Mouse (Mus musculus) midbrain, embryonic 11.5 days (tissue): ENCODE data around the gene Sept9. TPM values are rescaled to one million over a fixed set of nuclear protein-coding genes. Genes with fewer than 3 reads are reported as not detected.
A peak's percentile ranks its signal among the peaks of the same experiment; 100 is the strongest.

Experiments used
- ATAC-seq: fragments of 200-750 bp; cut with Nextera tagmentation; 2 replicates; pipeline ENCODE4 v1.8.0; 2017; ENCODE audit warnings: moderate TSS enrichment, moderate library complexity; ENCODE audit not compliant: low FRiP score
- DNase-seq: peaks from one replicate; pipeline ENCODE4 v3.0.0; 2015; ENCODE audit warnings: low spot score; ENCODE audit errors: missing footprints
- H3K27ac ChIP-seq: fragments of 300-500 bp; sonication (generic); 2 replicates; pipeline ENCODE4 v1.5.1; 2014; ENCODE audit warnings: low read depth, low read length
- H3K27me3 ChIP-seq: fragments of 300-500 bp; sonication (generic); 2 replicates; pipeline ENCODE4 v1.6.1; 2014; ENCODE audit warnings: mild to moderate bottlenecking, low read length, moderate library complexity, mixed read lengths; ENCODE audit not compliant: control insufficient read depth, insufficient read depth
- H3K36me3 ChIP-seq: fragments of 300-500 bp; sonication (generic); 2 replicates; pipeline ENCODE4 v1.6.1; 2014; ENCODE audit warnings: mild to moderate bottlenecking, low read length, moderate library complexity, mixed read lengths; ENCODE audit not compliant: control insufficient read depth, insufficient read depth
- H3K4me1 ChIP-seq: fragments of 300-500 bp; sonication (generic); 2 replicates; pipeline ENCODE4 v1.6.1; 2014; ENCODE audit warnings: low read length; ENCODE audit not compliant: control insufficient read depth, insufficient read depth
- H3K4me2 ChIP-seq: fragments of 300-500 bp; sonication (generic); 2 replicates; pipeline ENCODE4 v1.6.1; 2014; ENCODE audit warnings: mild to moderate bottlenecking, moderate library complexity
- H3K4me3 ChIP-seq: fragments of 300-500 bp; sonication (generic); 2 replicates; pipeline ENCODE4 v1.5.1; 2014; ENCODE audit warnings: low read depth, low read length
- H3K9ac ChIP-seq: fragments of 300-500 bp; sonication (generic); 2 replicates; pipeline ENCODE4 v1.6.1; 2014; ENCODE audit warnings: low read length
- H3K9me3 ChIP-seq: fragments of 300-500 bp; sonication (generic); 2 replicates; pipeline ENCODE4 v1.6.1; 2016; ENCODE audit warnings: low read length; ENCODE audit not compliant: control insufficient read depth
- WGBS: fragments of 180-500 bp; shearing (Covaris S2); extraction: QIAGEN DNeasy Blood & Tissue Kit; methylation state at CpG from one replicate; pipeline ENCODE4 v1.1.7; 2014; 5-methylcytosine and 5-hydroxymethylcytosine counted together
- polyA plus RNA-seq: library from polyadenylated mRNA; unstranded; fragments of >200 nt; fragmentation: Nextera tagmentation; extraction: Ambion mirVana; gene quantifications from 2 replicates; pipeline ENCODE4 v1.2.1, GENCODE M21; 2014

Gene Sept9
- polyA plus RNA-seq, 1 experiment from 2014 or later = 152 TPM

- no peak overlapping the region for H3K9ac ChIP-seq
- no peaks in the 10 kb centered on the region for H3K9me3 ChIP-seq
- peak; percentile 35 for DNase-seq
- H3K4me1 ChIP-seq = no peaks in the 10 kb centered on the region
- no peaks in the 10 kb centered on the region for H3K27me3 ChIP-seq
- WGBS = 96% methylated on average over 19 of the region's 19 CpGs
- H3K4me2 ChIP-seq = no peak overlapping the region
- no peak for ATAC-seq
- no peaks in the 10 kb centered on the region for H3K36me3 ChIP-seq
- no peak overlapping the region for H3K27ac ChIP-seq
- H3K4me3 ChIP-seq = no peak overlapping the region
These were observed 29.5 kb upstream of the Sept9 start for GRCm38 (mm10) chr11:117169801-117170565.

- Histone ChIP-seq H3K27ac (no peak overlapping the region), H3K4me2 (peak overlapping the region; percentile 45), H3K9me3 (no peaks in the 10 kb centered on the region), H3K9ac (peak overlapping the region; percentile 17; the same call in 1 of the 2 replicates), H3K4me1 (no peaks in the 10 kb centered on the region), H3K36me3 (no peaks in the 10 kb centered on the region), H3K27me3 (no peaks in the 10 kb centered on the region), H3K4me3 (peak overlapping the region; percentile 11)
- WGBS = 54% methylated on average over 18 of the region's 18 CpGs
- DNase-seq (no peak), ATAC-seq (no peak)
These were observed 25.2 kb upstream of the Sept9 start for GRCm38 (mm10) chr11:117174098-117174892.

GRCm38 (mm10) chr11:117174924-117175323 lies 24.5 kb upstream of the Sept9 start:
- peak; percentile 90 for DNase-seq
- Histone ChIP-seq H3K9me3 (no peaks in the 10 kb centered on the region), H3K4me1 (no peaks in the 10 kb centered on the region), H3K27me3 (no peaks in the 10 kb centered on the region), H3K27ac (no peak overlapping the region), H3K9ac (peak overlapping the region; percentile 17; the same call in 1 of the 2 replicates), H3K4me3 (peak overlapping the region; percentile 11), H3K36me3 (no peaks in the 10 kb centered on the region), H3K4me2 (peak overlapping the region; percentile 45)
- 44% methylated on average over 15 of the region's 15 CpGs for WGBS
- no peak for ATAC-seq

- WGBS = 89% methylated on average over 12 of the region's 12 CpGs
- Histone ChIP-seq H3K27me3 (no peaks in the 10 kb centered on the region), H3K4me3 (no peak overlapping the region), H3K4me1 (no peaks in the 10 kb centered on the region), H3K9ac (no peak overlapping the region), H3K9me3 (no peaks in the 10 kb centered on the region; the same call in 1 of the 2 replicates), H3K36me3 (no peaks in the 10 kb centered on the region), H3K27ac (no peak overlapping the region), H3K4me2 (no peak overlapping the region)
- DNase-seq (no peak), ATAC-seq (no peak)
These were observed 24.0 kb upstream of the Sept9 start for GRCm38 (mm10) chr11:117175472-117175871.

- Histone ChIP-seq H3K9ac (no peak overlapping the region), H3K4me3 (no peak overlapping the region), H3K27me3 (no peaks in the 10 kb centered on the region), H3K36me3 (no peaks in the 10 kb centered on the region), H3K9me3 (no peaks in the 10 kb centered on the region; the same call in 1 of the 2 replicates), H3K4me1 (no peaks in the 10 kb centered on the region), H3K27ac (no peak overlapping the region), H3K4me2 (no peak overlapping the region)
- DNase-seq (no peak), ATAC-seq (peak; percentile 40)
- 46% methylated on average over 5 of the region's 5 CpGs for WGBS
These were observed 23.2 kb upstream of the Sept9 start for GRCm38 (mm10) chr11:117176304-117176703.

GRCm38 (mm10) chr11:117176900-117177299 lies 22.6 kb upstream of the Sept9 start:
- ATAC-seq (peak; percentile 6; the same call in 1 of the 2 replicates), DNase-seq (no peak)
- H3K27ac ChIP-seq = no peak overlapping the region
- 80% methylated on average over 5 of the region's 5 CpGs for WGBS
- no peak overlapping the region for H3K4me2 ChIP-seq
- no peaks in the 10 kb centered on the region for H3K27me3 ChIP-seq
- no peaks in the 10 kb centered on the region for H3K4me1 ChIP-seq
- no peaks in the 10 kb centered on the region; the same call in none of the 2 replicates for H3K9me3 ChIP-seq
- H3K36me3 ChIP-seq = no peaks in the 10 kb centered on the region
- no peak overlapping the region for H3K4me3 ChIP-seq
- no peak overlapping the region for H3K9ac ChIP-seq

GRCm38 (mm10) chr11:117177303-117177979 lies 22.0 kb upstream of the Sept9 start:
- no peaks in the 10 kb centered on the region for H3K36me3 ChIP-seq
- WGBS = 57% methylated on average over 9 of the region's 11 CpGs
- no peak overlapping the region for H3K4me2 ChIP-seq
- H3K4me1 ChIP-seq = no peaks in the 10 kb centered on the region
- DNase-seq = peak; percentile 97
- no peak overlapping the region for H3K27ac ChIP-seq
- peak; percentile 84 for ATAC-seq
- H3K9me3 ChIP-seq = no peaks in the 10 kb centered on the region; the same call in none of the 2 replicates
- no peak overlapping the region for H3K9ac ChIP-seq
- H3K27me3 ChIP-seq = no peaks in the 10 kb centered on the region
- no peak overlapping the region for H3K4me3 ChIP-seq

- DNase-seq (peak; percentile 56), ATAC-seq (no peak)
- 82% methylated on average over 5 of the region's 5 CpGs for WGBS
These were observed 19.6 kb upstream of the Sept9 start for GRCm38 (mm10) chr11:117179902-117180301.

More at GRCm38 (mm10) chr11:117179902-117180301, 19.6 kb upstream of the Sept9 start:
- H3K27me3 ChIP-seq = no peaks in the 10 kb centered on the region
- H3K4me2 ChIP-seq = no peak overlapping the region
- no peak overlapping the region for H3K4me3 ChIP-seq
- H3K9ac ChIP-seq = no peak overlapping the region
- H3K4me1 ChIP-seq = no peaks in the 10 kb centered on the region
- H3K27ac ChIP-seq = no peak overlapping the region
- H3K36me3 ChIP-seq = no peaks in the 10 kb centered on the region
- no peaks in the 10 kb centered on the region; the same call in none of the 2 replicates for H3K9me3 ChIP-seq
